Mouse (Mus musculus): ENCODE measurements around the gene Plch1.

Gene Plch1

DNA sequence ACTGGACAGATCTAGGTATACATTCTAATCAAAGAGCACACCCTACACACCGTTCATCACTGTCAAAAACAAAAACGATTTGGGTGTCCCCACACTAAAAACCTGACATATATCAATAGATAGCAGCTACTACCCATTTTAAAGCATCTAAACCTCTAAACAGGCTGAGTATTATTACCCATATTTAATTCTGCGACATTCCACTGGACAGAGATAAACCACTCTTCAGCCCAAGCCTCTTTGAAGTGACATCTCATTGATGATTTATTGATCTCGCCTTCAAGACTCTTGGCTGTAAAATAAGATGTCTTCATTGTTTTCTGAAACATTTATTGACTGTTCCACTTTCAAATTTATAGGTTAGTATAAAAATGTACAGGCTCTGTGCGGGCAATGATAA is 46.4 kb downstream of the Plch1 start:
- DNase-seq (ENCODE audit: low spot score in 2 of 2): no peak

DNA sequence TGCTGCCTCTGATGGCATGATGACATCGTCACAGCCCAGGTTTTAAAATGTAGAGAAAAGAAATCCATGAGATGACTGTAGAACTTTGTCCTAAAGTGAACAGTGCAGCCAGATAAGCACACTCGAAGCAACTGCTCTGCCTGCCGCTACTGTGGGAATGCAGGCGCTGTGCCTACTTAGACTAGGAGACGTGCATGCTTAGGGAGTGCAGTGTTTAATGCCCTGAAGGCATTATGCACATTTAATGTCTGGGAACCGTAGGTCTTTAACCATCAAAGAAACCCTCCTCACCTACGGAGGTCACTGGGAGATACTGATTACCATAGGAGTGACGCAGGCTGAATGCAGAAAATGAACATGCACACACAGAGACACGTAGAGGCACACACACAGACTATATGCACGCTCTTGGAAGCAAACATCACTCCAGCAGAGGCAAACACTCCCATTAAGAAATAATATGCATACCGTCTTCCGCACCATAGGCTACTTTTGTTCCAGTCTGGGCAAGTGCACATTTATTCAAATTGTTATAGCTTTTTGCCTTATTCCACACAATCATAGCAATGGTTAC is 48.1 kb downstream of the Plch1 start:
- DNase-seq (ENCODE audit: low spot score in 2 of 2): no peak

DNA sequence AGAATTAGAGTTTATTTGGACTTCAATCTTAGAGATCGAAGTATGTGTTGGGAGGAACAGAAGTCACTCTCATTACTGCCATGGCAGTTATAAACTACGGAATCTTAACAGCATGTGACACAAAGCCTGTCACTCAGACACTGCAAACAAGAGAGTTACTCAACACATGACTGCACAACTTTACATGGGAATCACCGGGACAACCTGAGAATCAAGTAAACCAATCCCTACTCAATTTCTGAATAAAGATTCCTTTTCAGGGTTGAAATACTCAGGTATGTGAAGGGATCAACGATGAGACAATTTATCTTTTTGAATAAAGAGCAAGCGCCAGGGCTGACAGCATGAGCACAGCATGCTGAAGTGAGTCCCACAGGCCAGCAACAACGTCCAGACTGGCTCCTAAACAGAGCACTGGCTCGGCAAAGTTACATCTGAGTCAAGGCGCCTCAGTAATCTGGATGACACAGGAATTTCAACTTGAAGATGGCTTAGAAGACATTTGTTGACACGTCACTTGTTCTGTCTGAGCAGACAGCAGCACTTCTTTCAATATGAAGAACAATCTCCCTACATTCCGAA is 49.4 kb downstream of the Plch1 start:
- no peak for DNase-seq (ENCODE audit: low spot score in 2 of 2)

DNA sequence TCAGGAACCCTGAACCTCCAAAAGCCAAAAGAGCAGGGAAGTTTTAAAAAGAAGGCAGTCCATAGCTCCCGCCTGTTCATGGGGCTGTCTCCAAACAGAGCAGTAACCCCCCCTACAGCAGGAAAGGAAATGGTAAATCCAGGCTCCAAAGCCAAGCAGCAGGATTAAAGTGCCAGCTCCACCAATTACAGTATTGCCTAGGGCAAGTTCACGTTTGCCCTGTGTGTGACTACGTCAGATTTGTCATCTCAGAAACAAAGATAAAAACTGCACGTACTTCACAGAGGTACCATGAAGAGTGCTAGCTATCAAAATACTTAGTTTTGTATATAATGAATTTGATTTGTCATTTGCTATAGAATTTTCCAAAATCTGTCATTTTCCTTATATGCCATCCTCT is 55.1 kb downstream of the Plch1 start:
- DNase-seq (ENCODE audit: low spot score in 2 of 2): no peak

DNA sequence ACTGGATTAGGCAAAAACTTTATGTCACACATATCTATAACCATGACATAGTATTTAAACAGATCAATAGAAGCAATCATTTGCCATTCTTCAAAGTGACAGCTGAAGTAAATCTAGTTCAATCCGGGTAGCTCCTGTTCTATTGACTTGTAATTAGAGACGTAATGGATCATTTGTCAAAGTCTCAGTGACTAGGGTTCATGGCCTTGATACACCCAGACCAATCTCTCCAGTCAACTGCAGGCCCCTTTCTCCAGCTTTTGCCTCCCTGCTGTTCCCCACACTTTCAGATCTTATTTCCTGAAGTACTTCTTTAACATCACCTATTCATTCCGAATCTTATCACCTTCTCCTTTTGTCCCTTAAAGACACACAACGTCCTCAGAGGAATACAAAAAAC is 56.8 kb downstream of the Plch1 start:
- DNase-seq (ENCODE audit: low spot score in 2 of 2): no peak

DNA sequence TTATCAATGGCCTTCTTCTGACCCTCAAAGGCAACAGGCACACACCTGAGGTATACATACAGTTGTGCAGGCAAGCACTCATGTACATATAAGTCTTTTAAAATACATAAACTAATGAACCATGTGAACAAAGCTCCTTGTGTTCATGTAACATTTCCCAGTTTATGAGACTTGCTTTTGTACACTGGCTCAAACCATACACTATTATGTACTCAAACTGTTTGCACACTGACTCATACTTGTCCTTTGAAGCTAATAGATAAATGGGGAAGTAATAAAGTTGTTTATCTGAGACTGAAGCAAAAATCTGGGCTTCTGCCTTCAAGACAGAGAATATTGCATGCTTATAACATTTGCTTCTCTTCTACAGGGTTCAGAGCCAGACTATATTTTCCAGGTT is 61.5 kb downstream of the Plch1 start:
- no peak for DNase-seq (ENCODE audit: low spot score in 2 of 2)

DNA sequence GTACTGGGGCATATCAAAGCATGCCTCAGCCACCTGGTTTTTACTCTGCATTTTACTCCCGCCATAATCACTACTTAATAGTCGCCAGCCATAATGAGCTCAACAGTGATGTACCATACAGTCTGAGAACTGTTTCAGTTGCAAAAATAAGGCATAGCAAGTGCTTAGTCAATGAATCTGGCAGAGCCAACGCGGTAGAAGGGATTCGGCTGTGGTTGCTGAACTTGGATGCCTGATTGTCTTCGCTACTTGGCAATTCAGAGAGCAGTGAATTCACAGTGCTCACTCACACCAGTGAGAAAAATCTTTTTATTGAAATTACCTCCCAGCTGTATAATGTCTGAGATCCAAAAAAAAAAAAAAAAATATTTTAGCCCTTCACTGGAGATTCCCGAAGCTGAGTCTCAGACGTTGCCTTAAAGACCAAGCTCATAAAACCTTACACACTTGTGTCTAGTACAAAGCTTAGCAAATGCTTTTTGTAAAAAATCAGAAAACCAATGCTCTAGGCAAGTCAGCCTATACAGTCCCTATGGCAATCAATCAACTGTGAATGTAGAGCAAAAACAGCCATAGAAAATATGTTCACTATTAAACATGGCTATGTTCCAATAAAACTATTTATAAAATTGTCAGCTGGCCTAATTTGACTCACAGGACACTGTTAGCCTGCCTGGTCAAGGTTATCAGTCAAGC is 62.2 kb downstream of the Plch1 start:
- DNase-seq (ENCODE audit: low spot score in 2 of 2): no peak

DNA sequence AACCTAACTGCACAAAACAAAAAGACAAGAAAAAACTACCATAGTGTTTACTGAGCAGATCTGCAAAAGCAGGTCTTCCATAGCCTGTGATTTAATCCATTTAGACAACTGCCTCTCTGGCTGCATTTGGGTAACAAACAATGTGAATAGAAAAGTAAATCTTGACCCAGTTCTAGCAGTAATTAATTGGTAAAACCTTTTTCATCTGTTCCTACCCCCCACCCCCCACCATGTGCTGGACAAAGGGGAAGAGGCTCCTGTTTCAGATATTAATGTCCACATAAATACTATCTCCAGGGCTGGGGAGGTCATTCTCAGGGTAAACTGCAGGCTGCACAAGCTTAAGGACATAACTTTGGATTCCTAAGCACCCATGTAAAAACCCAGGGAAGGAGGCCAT is 63.5 kb downstream of the Plch1 start:
- DNase-seq (ENCODE audit: low spot score in 2 of 2): no peak

DNA sequence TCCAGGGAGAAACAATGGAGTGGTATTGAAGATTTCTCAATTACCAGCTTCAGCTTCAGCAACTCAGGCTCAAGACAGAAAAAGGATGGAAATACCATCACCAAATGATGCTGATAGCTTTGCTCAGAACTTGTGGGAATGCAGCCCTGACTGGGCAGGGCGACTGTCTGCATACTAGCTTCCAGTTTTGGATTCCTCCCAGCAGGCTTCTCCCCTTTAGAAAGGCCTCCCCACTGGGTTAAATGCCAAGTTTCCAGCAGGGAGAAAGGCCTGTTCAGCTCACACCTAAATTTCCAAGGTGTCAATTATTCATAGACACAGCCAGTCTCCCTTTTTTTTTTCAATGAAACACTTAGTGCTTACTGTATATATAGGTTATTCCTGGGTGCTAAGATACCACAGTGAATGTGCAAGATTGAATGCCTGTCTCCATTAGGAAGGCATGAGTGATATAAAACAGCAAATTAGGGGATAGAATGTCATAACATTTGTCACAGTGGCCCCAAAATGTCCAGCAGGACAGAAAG is 75.3 kb downstream of the Plch1 start:
- DNase-seq (ENCODE audit: low spot score in 2 of 2): no peak

DNA sequence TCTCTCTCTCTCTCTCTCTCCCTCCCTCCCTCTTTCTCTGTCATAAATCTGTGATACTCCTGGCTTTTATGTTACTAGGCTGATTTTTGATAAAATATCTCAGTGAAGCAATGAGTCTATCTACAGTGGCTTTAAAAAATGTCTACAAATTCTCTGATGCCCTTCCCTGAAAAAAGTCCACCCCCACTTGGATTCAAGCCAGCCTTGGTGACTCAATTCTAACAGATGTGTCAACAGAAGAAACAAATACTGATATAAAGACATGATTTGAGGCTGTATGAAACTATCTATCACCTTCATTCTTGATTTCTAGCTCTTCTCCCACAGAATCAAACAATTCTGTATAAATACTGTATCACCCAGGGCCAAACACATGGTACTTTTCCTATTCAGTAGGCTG is 76.6 kb downstream of the Plch1 start:
- DNase-seq (ENCODE audit: low spot score in 2 of 2): no peak

DNA sequence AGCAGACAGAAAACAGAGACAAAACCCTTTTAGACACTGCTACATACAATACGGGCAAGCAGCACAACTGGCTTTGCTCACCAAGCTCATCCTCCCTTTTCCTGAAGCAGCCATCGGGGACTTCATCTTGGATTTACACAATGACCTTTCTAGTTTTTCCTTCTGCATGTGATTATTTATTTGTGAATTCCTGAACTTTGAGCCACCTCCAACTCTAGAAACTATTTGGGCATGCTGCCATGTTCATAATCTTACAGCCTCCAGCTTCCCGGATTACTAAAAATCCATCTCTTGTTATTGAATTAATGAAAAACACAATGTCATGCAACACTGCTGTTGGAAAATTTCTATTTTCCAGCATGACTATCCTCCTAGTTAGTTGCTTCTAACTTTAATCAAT is 84.1 kb downstream of the Plch1 start:
- DNase-seq (ENCODE audit: low spot score in 2 of 2): no peak

DNA sequence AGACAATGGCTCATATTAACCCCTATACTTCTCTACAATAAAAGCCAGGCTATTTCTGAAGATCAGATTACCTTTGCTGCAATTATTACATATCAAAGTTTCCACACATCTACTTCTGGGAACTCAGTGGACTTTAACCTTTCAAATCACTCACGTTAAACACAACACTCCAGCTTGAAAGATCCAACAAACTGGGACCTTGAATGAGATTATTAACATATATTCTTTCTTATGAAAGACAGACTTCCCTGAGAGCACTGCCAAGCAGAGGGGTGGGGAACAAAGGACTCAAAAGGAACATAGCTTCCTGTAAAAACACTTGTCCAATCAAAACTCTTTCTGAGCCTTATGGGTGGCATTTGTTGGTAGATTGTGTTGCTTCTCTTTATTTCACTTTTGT is 85.1 kb downstream of the Plch1 start:
- DNase-seq (ENCODE audit: low spot score in 2 of 2): no peak

DNA sequence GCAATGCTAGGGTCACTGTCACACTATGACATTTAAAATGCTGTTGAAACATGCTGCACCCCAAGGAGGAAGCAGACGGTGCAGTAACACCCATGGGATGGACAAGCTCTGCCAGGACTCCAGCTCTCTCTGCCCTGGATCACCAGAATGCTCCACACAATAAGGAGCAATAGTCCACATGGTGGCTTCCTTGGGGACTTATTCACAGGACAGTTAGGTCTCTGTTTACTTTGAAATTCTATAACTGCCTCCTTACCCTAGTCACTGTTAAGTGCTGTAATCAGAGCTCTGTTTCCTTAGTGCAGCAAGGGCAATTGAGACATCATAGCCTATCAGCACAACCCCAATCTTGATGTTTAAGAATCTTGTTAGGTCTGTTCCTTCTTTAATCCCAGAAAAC is 92.4 kb downstream of the Plch1 start:
- no peak for DNase-seq (ENCODE audit: low spot score in 2 of 2)

DNA sequence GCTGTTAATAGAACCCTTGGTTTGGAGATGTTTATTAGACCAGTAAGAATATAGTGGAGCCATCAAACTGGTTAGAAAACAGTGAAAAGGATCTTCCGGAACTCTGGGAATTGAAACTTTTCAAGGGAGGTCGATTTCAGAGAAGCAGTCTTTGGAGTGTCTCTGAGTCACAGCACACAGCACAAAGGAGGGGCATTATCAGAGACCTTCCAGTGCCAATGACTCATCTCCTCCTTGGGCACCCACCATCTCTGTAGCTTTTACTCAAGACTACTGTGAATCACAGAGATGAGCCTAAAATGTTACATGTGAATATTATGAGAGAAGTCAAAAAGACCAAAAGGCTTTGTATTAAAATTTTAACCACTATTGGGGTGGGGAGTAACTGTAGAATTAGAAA is 93.8 kb downstream of the Plch1 start:
- DNase-seq (ENCODE audit: low spot score in 2 of 2): no peak

DNA sequence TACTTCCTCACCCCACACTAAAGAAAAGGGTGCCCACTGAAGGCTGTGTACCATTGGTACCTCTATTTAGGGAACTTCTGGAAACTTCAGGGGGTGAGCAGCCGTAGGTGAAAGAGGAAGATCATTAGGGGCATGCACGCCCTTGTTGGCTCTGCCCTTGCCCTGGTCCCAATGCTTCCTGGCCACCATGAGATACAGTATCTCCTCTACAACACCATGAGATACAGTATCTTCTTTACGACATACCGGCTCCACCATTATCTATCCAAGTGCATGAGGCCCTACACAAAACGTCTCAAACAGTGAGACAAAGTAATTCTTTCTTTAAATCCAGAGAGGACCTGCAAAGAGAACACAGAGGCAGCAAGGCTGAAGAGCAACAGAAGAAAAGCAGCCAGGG is 98.6 kb downstream of the Plch1 start:
- no peak for DNase-seq (ENCODE audit: low spot score in 2 of 2)

DNA sequence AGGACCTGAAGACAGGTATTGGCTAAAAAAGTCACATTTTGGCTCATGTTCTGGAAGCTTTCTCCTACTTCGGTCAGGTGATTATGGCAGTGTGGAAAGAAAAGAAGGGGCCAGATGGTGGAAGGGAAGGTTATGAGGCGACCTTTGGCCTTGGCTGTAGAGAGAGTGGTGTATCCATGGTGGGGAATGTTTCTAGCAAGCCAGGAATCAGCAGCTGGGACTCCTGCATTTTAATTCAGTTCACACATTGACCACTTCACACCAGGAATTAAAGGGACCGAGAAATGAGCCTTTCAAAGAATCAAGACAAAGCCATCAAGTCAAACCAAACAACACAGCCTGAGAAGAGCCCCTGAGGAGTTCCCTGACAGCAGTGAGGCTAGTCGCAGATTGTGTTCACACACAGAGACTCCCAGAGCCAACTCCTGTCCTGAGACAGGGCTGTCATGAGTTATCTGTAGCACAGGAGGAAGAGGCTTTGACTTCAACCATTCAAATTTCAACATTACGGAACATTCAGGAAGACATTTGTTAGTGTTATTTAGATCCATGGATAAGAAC is 112.4 kb downstream of the Plch1 start:
- no peak for DNase-seq (ENCODE audit: low spot score in 2 of 2)

DNA sequence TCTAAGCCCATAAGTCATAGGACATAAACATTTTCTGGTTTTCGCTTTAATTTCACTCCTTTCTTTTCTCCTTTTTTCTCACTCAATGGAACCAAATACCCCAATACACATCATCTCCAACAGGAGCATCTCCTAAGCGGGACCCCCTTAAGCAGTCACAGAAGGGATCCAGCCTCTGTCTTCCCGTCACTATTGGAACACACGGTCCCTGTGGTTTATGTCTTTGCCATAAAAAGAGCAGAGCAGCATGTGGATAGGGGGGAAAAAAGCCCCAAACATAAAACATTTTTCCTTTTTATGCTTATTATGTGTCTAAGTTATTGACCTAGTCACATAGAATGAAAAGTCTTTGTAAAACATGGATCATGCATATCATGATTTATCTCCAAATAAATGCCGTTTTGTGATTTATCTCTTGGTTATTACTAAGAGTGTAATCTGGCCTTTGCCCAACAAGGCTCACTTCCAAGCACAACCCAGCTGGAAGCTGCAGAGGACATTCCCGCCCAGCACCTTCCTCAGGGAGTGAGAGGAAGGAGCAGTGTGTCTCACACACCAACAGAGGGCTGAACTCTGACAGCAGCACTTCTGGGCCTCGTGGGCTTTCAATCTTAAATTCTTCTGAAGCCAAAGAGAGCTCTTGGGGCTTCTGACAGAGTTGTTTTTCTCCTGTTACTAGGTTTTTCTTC is 126.5 kb downstream of the Plch1 start:
- no peak for DNase-seq (ENCODE audit: low spot score in 2 of 2)

DNA sequence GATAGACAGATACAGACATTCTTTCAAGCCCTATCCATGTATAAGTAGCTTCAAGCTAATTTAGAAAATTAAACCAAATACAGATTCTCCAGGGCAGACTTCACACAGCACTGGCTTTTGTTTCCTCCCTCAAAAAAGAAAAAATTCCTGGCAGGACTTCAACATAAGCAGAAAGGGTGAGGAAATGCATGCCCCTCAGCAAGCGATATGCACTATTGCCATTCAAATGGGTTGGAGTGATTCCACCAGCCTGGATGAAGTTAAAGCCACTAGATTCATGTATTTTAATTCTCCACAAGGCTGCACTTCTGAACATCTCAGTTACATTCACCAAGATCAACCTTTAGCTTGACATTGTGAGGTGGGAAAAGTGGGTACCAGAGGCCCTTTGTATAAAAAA is 138.5 kb downstream of the Plch1 start:
- no peak for DNase-seq (ENCODE audit: low spot score in 2 of 2)

DNA sequence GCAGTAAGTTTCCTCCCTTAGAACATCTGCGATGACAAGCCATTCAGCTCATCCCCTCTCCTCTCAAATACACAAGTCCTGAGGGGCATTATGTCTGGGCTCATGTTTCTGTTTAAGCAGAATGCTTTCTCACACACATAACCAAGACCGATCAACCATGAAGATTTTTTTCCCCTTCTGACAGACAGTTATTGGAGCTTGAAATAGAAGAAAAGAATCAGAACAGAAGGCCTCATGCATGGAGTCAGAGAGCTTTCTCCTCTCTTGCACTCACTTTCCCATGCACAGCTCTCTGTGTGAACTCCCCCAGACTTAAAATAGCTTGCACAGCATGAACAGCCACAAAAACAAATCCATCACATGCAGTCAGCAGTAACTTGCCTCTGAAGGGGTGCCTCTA is 159.2 kb downstream of the Plch1 start:
- DNase-seq (ENCODE audit: low spot score in 2 of 2): no peak

DNA sequence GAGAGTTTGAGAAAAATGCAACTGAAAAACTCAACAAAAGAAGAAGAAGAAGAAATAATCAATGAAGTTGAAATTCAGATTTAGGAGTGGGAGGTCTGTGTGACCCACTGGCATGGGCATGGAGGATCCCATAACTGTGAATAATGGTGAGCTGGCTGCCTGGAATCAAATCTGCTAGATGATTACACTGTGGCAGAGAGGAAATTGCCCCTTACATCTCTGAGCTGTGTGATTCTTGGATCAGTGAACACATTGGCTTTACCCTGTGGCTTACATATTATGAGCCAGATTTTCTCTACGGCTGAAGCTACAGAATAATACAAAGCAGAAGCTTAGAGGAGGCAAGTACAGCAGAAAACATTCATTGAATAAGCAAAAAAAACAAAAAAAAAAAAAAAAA is 170.9 kb downstream of the Plch1 start:
- no peak for DNase-seq (ENCODE audit: low spot score in 2 of 2)

DNA sequence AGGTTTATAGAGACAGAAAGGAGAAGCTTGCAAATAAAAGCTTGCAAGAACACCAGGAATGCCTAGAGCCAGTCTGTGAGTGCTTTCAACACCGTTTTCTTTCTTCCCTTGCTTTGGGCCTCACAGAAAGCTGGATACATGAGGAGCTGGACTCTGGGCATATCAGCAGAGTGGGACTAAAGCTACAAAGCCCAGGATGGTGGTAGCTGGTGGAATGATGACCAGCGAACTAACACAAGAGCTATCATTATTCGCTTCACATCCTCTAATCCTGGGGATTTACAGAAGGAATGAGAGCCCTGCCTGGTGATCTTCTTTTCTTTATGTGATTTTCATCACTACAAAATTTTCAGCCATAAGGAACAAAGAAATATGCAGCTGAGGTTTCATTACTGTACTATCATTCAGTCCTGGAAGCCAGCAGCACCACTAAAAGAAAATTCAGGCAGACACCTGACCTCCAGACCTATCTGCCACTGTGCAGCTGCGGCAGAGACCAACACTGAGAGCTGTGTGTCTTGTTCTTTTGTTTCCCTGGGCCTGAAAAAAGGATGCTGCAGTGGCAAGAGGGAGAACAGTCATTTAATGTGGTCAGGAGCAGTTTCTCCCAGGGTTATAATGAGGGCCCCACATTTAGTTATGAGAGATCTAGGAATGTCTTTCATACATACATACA is 172.5 kb downstream of the Plch1 start:
- DNase-seq (ENCODE audit: low spot score in 2 of 2): no peak

DNA sequence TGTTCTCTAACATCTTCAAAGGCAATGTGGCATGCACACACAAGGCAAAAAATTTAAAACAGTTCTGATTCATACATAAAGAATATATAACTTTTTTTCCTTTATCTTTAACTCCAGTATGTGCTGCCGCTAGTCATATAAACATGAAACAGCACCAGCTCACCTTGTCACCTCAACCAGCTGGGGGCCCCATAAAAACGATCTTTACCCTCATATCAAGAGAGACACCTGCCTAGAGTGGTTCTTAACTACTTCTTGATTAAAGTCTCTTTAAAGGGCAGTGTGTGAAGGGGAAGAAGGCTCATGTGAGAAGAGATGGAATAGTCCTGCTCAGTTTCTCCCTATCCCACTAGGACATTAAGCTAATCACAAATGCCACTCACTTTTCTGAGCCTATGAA is 205.6 kb downstream of the Plch1 start:
- DNase-seq (ENCODE audit: low spot score in 2 of 2): no peak
